Mouse (Mus musculus) spleen, postnatal 36 days (tissue): Measurements from ENCODE around the gene Npas2.
A peak's percentile ranks its signal among the peaks of the same experiment; 100 is the strongest.

ENCODE experiments used
- DNase-seq, 2 experiments: peaks; one replicate each; pipeline ENCODE4 v3.0.0; 2022; ENCODE audit warnings: low spot score in 2 of 2, mixed read lengths in 1 of 2

The Npas2 gene

DNA sequence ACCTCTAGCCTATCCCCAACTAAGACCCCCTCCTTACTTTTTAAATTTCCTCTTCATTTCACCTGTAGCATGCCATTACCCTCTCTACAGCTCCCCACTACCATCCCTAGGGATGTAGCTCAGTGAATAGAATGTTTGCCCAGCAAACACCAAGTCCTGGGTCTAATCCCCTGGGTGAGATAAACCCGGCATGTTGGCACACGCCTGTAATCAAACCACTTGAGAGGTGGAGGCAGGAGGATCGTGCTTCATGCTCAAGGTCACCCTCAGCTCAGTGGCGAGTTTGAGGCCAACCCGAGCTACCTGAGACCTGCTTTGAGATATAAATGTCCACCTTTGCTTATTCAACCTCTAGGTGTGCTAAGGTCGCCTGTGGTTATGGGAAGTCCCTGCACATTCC lies 19.5 kb downstream of the Npas2 start:
- no peak for DNase-seq

DNA sequence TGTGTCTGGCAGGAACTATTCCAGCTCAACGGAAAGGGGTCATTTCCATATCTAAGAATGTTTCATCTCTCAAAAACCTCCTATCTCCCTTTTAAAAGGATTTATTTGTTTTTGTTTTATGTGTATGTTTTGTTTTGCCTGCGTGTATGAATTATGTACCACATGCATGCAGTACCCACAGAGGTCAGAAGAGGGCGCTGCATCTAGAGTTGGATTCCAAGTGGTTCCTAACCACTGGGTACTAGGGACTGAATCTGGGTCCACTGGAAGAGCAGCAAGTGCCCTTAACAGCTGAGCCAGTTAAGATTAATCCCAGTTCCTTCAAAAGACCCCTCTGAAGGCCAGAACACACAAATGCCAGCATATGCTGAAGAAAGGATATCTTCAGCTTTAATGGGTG lies 24.1 kb downstream of the Npas2 start:
- no peak for DNase-seq

DNA sequence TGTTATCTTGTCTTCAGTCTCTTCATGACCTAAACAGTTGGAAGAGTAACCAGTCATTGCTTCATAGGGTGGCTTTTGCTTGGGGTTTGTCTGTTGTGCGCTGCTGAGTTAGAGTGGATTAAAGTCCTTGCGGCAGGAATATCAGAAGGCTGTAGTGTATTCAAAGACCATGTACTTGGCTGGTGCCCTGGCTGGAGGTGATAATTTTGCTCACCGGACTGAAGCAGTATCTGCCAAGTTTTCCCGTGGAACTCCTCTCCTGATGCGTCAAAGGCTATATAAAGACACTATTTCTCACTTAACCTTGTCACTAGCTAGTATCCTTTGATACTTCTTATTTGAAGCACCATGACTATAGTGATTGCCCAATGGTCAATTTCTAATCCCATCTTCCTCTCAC lies 34.9 kb downstream of the Npas2 start:
- no peak for DNase-seq

DNA sequence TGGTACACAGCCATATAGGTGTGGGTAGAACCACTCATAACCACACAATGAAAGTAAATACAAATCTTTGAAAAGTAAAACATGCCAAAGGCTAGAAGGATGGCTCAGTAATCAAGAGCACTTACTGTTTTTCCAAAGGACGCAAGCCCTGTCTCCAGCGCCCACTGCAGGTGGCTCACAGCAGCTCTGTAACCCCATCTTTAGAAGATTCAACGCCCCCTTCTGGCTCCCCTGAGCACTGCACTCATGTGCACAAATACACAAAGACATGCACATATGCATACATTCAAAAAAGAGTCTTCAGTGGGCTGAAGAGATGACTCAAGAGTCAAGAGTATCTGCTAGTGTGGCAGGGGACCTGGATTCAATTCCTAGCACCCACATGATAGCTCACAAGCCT lies 36.5 kb downstream of the Npas2 start:
- DNase-seq, result no peak

DNA sequence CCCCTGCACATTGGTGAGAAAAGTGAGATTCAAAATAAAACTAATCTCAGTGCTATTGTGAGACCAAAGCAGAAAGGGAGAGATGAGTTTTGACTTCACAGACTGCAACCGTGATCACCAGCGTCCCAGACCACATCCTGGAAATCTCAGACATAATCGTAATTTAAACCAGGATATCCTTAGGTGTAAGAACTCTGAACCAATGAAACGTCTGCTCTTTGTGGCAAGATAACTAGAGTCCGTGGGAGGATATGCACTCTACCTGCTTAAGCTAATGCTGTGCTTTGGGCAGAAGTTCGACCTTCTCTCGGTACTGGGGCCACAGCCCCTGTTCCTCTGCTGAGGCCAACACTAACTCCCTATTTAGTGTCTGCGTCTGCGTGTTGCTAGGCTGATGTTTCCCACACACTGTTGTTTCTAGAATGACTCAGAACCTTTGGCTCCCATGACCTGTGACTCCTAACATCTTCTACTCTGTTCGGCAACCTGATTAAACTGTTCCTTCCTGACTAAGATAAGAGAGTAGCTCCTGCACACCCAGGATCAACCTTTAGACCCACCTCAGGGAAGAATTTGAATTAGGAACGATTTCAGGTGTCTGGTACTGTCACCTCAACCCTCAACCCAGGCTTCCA lies 41.4 kb downstream of the Npas2 start:
- no peak for DNase-seq

DNA sequence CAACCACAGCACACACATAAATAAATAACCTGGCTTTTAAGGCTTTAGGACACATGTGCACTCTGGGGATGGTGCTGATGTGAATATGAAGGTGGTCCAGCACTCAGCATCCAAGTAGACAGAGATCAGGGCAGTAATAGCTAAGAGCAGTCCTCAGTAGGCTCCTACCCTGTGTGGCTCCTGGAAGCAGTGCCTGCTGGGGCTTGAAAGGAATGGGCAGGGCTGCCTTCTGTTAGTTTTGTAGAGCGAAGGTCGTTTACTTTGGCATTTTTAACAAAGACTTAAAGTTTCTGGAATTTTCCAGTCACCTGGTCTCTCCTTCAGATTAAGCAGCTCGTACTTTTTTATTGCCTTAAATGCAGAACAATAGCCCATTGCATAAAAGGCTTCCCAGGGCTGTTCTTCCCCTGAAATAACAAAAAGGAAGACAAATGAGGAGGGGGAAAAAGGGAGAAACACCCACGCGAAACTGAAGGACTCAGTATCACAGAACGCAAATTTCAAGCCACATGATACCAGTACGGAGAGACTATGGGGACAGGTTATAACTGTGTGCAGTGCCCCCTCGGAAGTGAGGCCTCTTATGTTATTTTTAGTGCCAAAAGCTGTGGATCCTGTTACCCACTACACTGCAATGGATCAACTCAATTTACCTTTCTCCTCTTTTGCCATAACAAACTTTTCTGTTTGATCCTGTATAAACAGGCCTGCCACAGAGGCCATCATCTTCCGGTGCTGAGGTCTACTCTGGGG lies 44.1 kb downstream of the Npas2 start:
- no peak for DNase-seq

DNA sequence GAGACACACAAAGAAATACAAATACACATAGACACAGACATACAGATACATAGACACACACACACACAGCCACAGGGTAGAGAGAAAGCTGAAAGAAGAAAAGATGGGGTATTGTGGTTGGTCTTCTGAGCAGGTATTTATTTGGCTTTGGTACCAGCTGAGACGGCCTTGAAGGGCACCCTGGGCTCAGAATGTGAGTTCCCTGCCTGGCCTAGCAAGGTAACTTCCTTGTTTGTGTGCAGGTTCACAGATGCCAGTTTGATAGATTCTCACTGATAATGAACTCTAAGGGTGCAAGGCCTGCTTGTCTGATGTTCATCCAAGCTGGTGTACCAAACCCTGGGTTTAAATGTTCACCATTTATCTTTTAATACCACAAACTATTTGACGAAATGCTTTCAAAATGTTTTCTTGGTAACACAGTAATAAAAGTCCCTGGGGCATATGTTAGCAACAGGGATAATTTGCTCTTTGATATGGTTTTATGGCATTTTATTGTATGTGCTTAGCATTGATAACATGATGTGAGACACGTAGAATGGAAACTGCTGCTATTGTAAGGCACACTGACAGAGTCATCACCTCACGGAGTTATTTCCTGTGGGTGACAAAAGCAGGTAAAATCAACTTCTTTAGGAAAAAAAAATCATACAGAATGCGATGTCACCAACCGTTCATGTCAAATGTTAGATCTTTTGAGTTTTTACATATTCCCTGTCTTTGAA lies 47.5 kb downstream of the Npas2 start:
- no peak for DNase-seq

DNA sequence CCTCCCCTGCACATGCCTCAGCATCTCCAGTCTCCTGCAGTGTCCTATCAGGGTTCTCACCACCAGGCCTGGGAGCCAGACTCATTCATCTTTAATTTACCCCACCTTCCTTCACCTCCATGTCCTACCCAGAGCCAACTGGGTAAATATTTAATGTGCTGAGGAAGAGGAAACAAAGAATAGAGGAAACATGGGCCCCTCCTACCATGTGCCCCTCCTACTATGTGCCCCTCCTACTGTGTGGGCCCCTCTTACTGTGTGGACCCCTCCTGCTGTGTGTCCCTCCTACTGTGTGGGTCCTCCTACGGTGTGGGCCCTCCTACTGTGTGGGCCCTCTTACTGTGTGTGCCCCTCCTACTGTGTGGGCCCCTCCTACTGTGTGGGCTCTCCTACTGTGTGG lies 51.2 kb downstream of the Npas2 start:
- no peak for DNase-seq

DNA sequence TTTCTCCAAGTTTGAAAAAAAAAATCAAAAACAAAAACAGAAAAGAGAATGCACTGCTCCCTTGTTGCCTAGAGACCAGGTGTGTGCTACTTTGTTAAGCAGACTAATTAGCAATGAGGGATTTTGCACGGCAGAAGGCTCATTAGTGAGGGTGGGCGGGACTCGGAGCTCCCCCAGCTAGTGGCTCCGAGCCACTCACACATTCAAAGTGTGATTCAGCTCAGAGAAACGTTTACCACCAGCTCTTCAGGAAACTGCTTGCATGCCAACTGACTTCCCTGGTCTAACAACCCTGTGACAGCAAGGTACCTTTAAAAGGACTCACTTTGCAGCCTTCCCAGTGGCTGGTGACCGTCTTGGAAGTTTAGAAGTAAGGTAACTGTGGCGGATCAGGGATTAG lies 58.1 kb downstream of the Npas2 start:
- no peak for DNase-seq

DNA sequence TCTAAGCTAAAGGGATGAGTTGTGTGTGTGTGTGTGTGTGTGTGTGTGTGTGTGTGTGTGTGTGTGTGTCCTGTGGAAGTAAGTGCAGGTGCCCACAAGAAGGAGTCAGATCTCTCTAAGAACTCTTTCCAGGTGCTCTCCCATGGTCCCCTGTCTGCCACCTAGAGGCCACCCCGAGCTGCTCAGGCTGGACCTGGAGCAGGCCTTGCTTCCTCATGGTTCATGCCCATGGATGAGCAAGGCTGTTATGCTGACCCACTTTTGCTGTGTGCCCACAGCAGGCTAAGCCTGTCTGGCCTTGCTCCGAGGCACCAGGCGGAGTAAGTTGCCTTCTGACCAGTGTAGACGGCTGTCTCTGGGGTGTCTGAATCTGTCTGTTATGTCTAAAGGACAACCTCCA lies 60.2 kb downstream of the Npas2 start:
- no peak for DNase-seq

DNA sequence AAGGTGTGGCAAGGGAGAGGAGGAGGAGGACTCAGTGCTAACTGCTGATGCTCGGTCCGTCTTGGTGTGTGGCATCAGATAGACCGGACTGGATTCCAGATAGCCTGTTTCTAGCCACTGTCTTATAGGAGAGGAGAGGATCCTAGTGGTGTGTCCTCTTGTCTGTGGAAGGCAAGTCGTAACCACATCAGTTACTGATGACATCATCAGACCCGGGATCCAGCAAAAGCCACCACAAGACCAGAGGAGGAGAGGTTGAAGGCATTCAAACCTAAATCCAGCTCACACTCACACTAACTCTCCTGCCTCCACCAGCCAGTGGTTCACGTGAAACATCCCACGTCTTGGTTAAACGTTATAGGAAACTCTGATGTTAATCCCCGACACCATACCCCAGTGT lies 62.5 kb downstream of the Npas2 start:
- DNase-seq, result no peak

DNA sequence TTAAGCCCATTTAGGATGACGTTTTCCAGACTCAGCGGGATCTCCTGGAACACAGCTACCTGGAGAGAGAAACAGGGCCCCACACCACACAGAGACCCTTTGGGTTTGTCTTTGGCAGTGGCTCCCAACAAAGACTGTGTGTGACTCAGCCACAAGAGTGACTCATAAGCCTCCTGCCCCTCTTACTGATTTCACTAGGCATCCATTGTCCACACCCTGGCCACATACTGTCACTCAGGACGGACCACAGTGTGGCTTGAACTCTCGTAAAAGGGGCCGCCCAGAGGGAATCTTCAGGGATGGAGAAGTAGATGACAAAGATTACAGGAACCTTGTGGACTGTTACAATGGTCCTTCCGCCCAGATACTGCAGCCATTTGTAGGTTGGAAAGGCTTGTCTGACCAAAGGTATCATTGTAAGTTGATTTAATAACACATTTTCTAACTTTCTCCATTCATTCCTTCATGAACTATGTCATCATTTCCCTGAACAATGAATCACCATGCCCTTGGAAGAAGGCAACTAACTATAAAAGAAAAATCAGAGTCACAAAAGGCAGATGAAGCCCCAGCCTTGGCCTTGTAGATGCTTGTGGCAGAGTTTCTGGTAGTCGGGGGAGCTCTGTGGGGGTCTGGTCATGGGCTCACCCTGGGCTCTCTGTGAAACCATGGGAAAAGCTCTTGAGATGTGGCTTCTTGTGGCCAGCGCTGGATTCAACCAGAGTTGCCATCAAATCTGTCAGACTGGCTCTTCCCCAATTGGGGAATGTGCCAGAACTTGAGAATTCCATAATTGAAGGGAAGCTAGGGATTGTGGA lies 63.2 kb downstream of the Npas2 start:
- no peak for DNase-seq

DNA sequence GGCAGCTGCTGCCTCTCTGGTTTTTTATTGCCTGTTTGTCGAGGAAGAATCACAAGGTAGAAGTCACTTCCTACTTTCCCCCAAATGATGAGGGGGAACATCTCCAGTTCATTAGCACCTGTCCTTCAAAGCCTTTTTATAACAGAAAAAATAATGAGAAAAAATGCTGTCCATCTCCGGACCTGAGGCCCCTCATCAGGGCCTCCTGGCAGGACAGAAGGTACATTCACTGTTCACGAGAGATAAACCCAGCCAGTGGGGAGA lies 63.7 kb downstream of the Npas2 start:
- DNase-seq, result no peak

DNA sequence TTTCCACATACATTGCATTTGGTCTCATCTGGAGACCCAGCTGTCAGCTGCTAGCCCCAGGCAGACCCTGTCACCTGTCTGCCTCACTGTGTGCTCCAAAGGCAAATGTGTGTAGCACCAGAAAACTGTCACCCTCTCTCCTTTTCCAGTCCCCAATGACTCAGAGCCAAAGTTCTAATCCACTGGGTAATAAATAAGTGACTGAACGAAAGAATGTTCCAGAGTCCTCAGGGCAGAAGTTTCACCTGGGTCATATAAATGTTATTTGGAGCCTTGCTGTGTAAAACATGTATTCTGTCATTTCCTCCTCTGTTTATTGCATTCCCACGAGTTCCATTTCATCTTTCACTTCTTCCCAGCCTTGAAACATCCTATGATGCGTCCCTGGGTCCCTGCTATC lies 66.1 kb downstream of the Npas2 start:
- no peak for DNase-seq

DNA sequence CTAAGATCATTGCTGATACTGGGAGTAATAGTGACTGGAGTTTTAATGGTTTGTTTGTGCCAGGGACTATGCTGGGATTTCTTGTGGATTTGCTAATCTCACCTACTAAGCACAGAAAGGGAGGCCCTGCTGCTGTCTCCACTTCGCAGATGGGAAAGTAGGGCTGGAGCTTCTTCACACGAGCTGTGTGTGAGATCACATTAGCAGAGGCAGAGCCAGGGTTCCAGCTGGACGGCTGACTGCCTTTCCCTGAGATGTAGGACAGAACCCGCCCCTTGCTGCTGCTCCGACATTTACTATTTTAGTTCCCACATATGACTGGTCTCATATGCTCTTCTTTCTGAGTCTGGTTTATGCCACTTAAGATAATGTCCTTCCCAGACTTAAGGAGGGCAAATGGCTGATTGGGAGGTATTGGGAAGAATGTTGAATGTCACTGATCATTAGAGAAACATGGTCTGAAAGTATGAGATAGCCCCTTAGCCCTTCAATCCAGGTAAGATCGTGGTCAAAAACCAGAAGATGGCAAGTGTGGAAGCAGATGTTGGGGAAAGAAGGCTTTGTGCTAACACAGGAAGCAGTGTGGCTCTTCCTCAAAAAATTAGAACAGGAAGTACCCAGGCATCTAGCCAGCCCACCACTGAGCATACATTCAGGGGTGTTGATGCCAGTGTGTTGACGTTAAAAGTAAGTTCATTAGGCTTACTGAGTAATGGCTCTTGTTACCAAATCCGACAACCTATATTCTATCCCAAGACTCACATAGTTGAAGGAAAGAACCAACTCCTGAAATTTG lies 66.8 kb downstream of the Npas2 start:
- DNase-seq, result no peak

DNA sequence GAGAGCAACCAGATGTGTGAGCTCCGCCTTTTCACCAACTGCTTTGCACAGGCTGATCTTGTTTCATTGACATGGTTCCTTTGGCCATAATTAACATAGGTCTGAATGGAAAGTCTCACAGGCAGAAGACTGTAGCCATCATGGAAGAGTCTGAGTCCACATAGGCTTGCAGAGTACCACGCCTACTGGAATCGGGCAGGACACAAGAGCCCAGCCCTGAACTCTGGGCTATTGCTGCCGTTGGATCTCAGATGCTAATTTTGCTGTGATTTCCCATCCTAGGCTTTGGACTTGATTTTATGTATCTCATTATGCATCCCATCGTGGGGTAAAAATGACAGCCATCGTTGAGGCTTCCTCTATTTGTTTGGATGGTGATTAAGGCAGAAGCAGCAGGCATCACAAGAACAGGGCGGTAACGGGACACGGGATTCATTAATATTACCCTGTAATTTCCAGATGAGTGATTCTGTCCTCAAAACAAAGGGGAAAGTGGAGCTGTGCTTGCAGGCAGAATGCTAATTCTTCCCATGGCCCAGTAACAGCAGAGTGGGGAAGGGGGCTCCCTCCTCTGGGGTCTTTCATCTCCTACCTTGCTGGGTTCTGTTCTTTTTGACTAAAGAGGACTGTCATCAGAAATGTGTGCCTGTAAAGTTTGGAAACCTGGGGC lies 73.4 kb downstream of the Npas2 start:
- no peak for DNase-seq

DNA sequence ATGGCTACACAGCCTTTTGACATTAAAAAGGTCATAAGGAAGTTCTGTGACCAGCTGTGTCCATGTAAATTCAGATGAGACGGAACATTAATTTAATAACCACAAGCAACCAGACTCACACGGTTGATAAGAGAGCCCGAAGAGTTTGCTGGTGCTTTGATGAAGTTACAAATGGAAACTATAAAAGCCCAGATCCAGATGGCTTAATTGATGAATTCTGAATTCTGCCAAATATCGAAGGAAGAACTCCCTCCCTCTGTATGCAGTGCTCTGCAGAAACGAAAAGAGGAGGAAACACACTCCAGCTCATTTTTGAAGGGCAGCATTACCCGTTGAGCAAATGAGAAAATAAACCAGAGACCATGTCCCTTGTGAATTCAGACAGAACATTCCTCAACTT lies 79.4 kb downstream of the Npas2 start:
- no peak for DNase-seq

DNA sequence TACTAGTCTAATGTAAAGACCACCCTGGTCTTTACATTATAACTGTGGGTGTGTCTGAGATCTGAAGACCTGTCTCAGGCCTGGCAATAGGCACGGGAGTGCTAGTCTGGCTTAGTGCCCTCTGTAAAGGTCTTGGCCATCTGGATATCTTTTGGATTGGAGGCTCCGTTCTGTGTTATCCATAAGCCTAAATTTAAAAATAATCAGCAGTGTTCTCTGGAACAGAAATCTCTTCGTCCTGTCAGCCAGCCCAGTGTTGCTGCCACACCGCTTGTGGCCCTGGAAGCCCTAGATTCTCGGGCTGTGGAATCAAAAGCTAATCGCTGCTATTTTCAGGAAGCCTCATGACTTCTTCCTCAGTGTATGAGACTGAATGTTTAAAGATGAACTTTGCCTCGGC lies 86.9 kb downstream of the Npas2 start:
- DNase-seq, result no peak

DNA sequence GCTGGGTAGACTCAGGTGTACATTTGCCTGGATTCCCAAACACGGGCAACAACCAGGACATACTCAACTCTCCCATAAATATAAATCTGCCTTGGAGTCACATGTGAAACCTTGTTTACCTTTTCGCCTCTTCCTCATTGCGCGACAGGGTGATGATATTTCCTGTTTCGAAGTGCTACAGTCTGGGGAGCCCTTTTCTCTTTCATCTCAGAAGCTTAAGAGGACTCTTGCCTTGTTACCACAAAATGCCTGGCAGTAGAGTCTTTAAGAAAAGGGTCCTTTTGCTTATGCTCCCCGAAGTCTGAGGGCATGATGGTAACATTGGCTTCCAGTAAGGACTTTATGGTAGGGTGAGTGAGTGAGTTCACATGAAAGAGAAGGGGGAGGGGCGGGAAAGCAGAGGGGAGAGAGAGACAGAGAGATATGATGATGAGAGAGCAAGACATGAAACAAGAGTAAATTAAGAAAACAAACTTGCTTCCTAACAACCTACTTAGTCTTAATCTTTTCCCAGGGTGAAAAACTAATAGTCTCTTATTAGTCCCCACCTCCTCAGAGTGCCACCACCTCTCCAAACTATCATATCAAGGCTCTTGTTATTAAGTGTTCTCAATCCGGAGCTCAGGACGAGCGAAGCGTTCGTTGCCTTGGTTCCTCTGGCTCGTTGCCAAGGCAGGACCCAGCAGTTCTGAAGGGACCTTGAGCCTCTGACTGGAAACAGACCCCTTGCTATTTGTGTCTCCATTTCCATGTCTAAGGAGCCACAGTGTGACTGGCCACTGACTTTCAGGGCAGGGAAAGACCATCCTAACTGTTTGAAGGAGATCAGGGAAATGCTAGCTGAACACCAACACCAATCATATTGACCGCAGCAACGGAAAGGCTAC lies 87.7 kb downstream of the Npas2 start:
- DNase-seq, result peak in 1 of 2 experiments; percentile 6

DNA sequence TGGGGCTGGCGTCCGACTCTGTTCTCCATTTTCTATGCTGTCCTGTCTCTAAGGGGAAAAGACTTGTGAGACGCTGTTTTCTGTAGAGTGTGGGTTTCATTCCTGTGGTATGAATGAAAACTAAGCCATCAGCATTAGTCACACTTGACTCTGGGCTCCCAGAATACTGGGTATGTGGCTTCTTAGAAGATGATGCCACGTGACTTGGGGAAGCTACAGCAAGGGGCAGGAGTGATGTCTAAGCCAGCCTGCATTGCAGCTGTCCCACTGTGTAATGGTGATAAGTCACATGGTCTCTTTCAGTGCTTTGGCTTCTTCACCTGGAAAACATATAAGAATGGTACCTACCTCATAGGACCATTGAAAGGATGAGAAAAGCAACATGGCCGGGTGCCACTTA lies 88.4 kb downstream of the Npas2 start:
- no peak for DNase-seq
